Mouse (Mus musculus) CH12F3 (cell line): Measurements from ENCODE around the gene Wfikkn2.

Experiments
- in situ Hi-C: fragments of 300-500 bp; cut with MboI; formaldehyde crosslinking; loops from 2 replicates; pipeline ENCODE4 v1.14.3; 2020; ENCODE audit warnings: low sequenced_read_pairs

The Wfikkn2 gene

GRCm38 (mm10) chr11:94228416-94228815 is 17.4 kb downstream of the Wfikkn2 start:
- in situ Hi-C loops = no loop called here

- in situ Hi-C loops = no loop called here
Observed at GRCm38 (mm10) chr11:94225985-94226384, 19.8 kb downstream of the Wfikkn2 start.

GRCm38 (mm10) chr11:94223531-94223930 is 22.3 kb downstream of the Wfikkn2 start:
- in situ Hi-C loops = loop anchor here (5.0 kb wide), 1 partner anchor 81 kb away; no protein-coding TSS in a partner anchor

- in situ Hi-C loops = loop anchor here (5.0 kb wide), 1 partner anchor 79 kb away; no protein-coding TSS in a partner anchor
Observed at GRCm38 (mm10) chr11:94221257-94221656, 24.5 kb downstream of the Wfikkn2 start.

GRCm38 (mm10) chr11:94216247-94216646 is 29.6 kb downstream of the Wfikkn2 start:
- in situ Hi-C loops = no loop called here

- in situ Hi-C loops = no loop called here
Observed at GRCm38 (mm10) chr11:94215581-94215980, 30.2 kb downstream of the Wfikkn2 start.

GRCm38 (mm10) chr11:94213735-94214594 is 31.8 kb downstream of the Wfikkn2 start:
- in situ Hi-C loops = no loop called here

GRCm38 (mm10) chr11:94212997-94213396 is 32.8 kb downstream of the Wfikkn2 start:
- in situ Hi-C loops = no loop called here

- in situ Hi-C loops = no loop called here
Observed at GRCm38 (mm10) chr11:94212489-94212836, 33.3 kb downstream of the Wfikkn2 start.

- in situ Hi-C loops = no loop called here
Observed at GRCm38 (mm10) chr11:94211651-94212488, 33.9 kb downstream of the Wfikkn2 start.

GRCm38 (mm10) chr11:94211124-94211603 is 34.6 kb downstream of the Wfikkn2 start, which contains the start of gene Tob1:
Gene Tob1 (plus strand): TSS chr11:94211454.
- in situ Hi-C loops = no loop called here

GRCm38 (mm10) chr11:94210191-94211086 is 35.4 kb downstream of the Wfikkn2 start:
- in situ Hi-C loops = no loop called here

GRCm38 (mm10) chr11:94209695-94210131 is 36.1 kb downstream of the Wfikkn2 start:
- in situ Hi-C loops = no loop called here

- in situ Hi-C loops = no loop called here
Observed at GRCm38 (mm10) chr11:94208811-94209675, 36.8 kb downstream of the Wfikkn2 start.

- in situ Hi-C loops = no loop called here
Observed at GRCm38 (mm10) chr11:94206398-94207114, 39.2 kb downstream of the Wfikkn2 start.

- in situ Hi-C loops = no loop called here
Observed at GRCm38 (mm10) chr11:94203066-94203465, 42.7 kb downstream of the Wfikkn2 start.

GRCm38 (mm10) chr11:94202106-94202505 is 43.7 kb downstream of the Wfikkn2 start:
- in situ Hi-C loops = no loop called here

- in situ Hi-C loops = no loop called here
Observed at GRCm38 (mm10) chr11:94200422-94200821, 45.4 kb downstream of the Wfikkn2 start.

- in situ Hi-C loops = no loop called here
Observed at GRCm38 (mm10) chr11:94199771-94200170, 46.0 kb downstream of the Wfikkn2 start.
